Mouse (Mus musculus) kidney, embryonic 14.5 days (tissue): ENCODE measurements around the gene Ptma. TPM values are rescaled to one million over a fixed set of nuclear protein-coding genes. Genes with fewer than 3 reads are reported as not detected.

ENCODE experiments used
- ATAC-seq: fragments of 200-750 bp; cut with Nextera tagmentation; 2 replicates; pipeline ENCODE4 v1.8.0; 2017; ENCODE audit warnings: moderate number of reproducible peaks, mild to moderate bottlenecking, moderate TSS enrichment, moderate library complexity; ENCODE audit not compliant: low FRiP score, low TSS enrichment
- H3K27ac ChIP-seq: fragments of 300-500 bp; sonication (generic); 2 replicates; pipeline ENCODE4 v1.5.1; 2014; ENCODE audit warnings: low read depth, mild to moderate bottlenecking, low read length, moderate library complexity, mixed read lengths
- H3K27me3 ChIP-seq: fragments of 300-500 bp; sonication (generic); 2 replicates; pipeline ENCODE4 v1.6.1; 2014; ENCODE audit warnings: mild to moderate bottlenecking, low read length; ENCODE audit not compliant: control insufficient read depth, insufficient read depth
- H3K36me3 ChIP-seq: fragments of 300-500 bp; sonication (generic); 2 replicates; pipeline ENCODE4 v1.6.1; 2014; ENCODE audit warnings: low read length, mixed read lengths; ENCODE audit not compliant: control insufficient read depth, insufficient read depth
- H3K4me1 ChIP-seq: fragments of 300-500 bp; sonication (generic); 2 replicates; pipeline ENCODE4 v1.6.1; 2014; ENCODE audit warnings: low read length, mixed read lengths; ENCODE audit not compliant: control insufficient read depth, insufficient read depth
- H3K4me2 ChIP-seq: fragments of 300-500 bp; sonication (generic); replicated peaks from 2 replicates; pipeline ENCODE4 v1.6.1; 2014; ENCODE audit warnings: low read depth, mild to moderate bottlenecking, low read length
- H3K4me3 ChIP-seq: fragments of 300-500 bp; sonication (generic); 2 replicates; pipeline ENCODE4 v1.5.1; 2014; ENCODE audit warnings: mild to moderate bottlenecking, low read length
- H3K9ac ChIP-seq: fragments of 300-500 bp; sonication (generic); 2 replicates; pipeline ENCODE4 v1.6.1; 2014; ENCODE audit warnings: low read depth, mild to moderate bottlenecking, low read length, moderate library complexity
- H3K9me3 ChIP-seq: fragments of 300-500 bp; sonication (generic); 2 replicates; pipeline ENCODE4 v1.6.1; 2016; ENCODE audit warnings: low read length; ENCODE audit not compliant: control insufficient read depth
- WGBS: fragments of 180-500 bp; shearing (Covaris S2); extraction: QIAGEN DNeasy Blood & Tissue Kit; methylation state at CpG from one replicate; pipeline ENCODE4 v1.1.7; 2014; 5-methylcytosine and 5-hydroxymethylcytosine counted together
- polyA plus RNA-seq: library from polyadenylated mRNA; unstranded; fragments of >200 nt; fragmentation: Nextera tagmentation; extraction: Ambion mirVana; gene quantifications from 2 replicates; pipeline ENCODE4 v1.2.1, GENCODE M21; 2014

The Ptma gene
- polyA plus RNA-seq, 1 experiment from 2014 or later, result 3,750 TPM

- Histone ChIP-seq H3K36me3 (peaks cover 8% of the 10 kb centered on the region; the same call in 1 of the 2 replicates), H3K27me3 (no peaks in the 10 kb centered on the region), H3K4me3 (no peak overlapping the region), H3K9me3 (no peaks in the 10 kb centered on the region), H3K9ac (no peak overlapping the region), H3K4me2 (no peak overlapping the region), H3K4me1 (no peaks in the 10 kb centered on the region), H3K27ac (no peak overlapping the region)
- 95% methylated on average over 2 of the region's 2 CpGs for WGBS
- no peak for ATAC-seq
These were observed 44.9 kb downstream of the Ptma start for GRCm38 (mm10) chr1:86571381-86571780.

GRCm38 (mm10) chr1:86571941-86572340 lies 45.4 kb downstream of the Ptma start:
- Histone ChIP-seq H3K27me3 (no peaks in the 10 kb centered on the region), H3K36me3 (peaks cover 6% of the 10 kb centered on the region; the same call in 1 of the 2 replicates), H3K27ac (no peak overlapping the region), H3K9me3 (no peaks in the 10 kb centered on the region), H3K4me2 (no peak overlapping the region), H3K9ac (no peak overlapping the region), H3K4me3 (no peak overlapping the region), H3K4me1 (no peaks in the 10 kb centered on the region)
- WGBS, result 87% methylated on average over 4 of the region's 4 CpGs
- no peak for ATAC-seq

Other genes starting within 250 kb of the Ptma start
- 5.3 and 8.1 TPM in 2 replicates for gene B3gnt7, start 223.9 kb upstream of the Ptma start, polyA plus RNA-seq
- 491 and 510 TPM in 2 replicates for gene Ncl, start 167.3 kb upstream of the Ptma start, polyA plus RNA-seq
- gene Nmur1, start 100.5 kb upstream of the Ptma start, polyA plus RNA-seq, result not detected in 2 replicates
- not detected in 2 replicates for gene Tex44, start 100.4 kb upstream of the Ptma start, polyA plus RNA-seq
- gene Pde6d, start 55.9 kb downstream of the Ptma start, polyA plus RNA-seq, result 65.5 and 71.7 TPM in 2 replicates
- 40.4 and 45.4 TPM in 2 replicates for gene Cops7b, start 56.2 kb downstream of the Ptma start, polyA plus RNA-seq
- gene Nppc, start 143.8 kb downstream of the Ptma start, polyA plus RNA-seq, result 2.1 and 2.4 TPM in 2 replicates
- gene Dis3l2, start 177.1 kb downstream of the Ptma start, polyA plus RNA-seq, result 23.2 and 32.1 TPM in 2 replicates